Mouse (Mus musculus) G1E (cell line): ENCODE measurements at regions not wholly inside any gene's neighbourhood (a gene's known extent, or its start where the extent isn't known, plus 50 kb on each side); places are given as distances from the start of the nearest gene placed in this dataset.

Source experiments
- ATAC-seq: 2 replicates; pipeline ENCODE4 v1.8.0; 2016; ENCODE audit warnings: mild to moderate bottlenecking; ENCODE audit not compliant: insufficient number of reproducible peaks, poor library complexity, low FRiP score, severe bottlenecking; ENCODE audit errors: extremely low read depth
- DNase-seq: peaks from one replicate; pipeline ENCODE4 v3.0.0; 2012; ENCODE audit warnings: low spot score
- H3K27me3 ChIP-seq: 2 replicates; pipeline ENCODE4 v1.6.1; 2012; ENCODE audit warnings: mild to moderate bottlenecking, low read length, inconsistent platforms; ENCODE audit not compliant: insufficient read depth
- H3K36me3 ChIP-seq: replicated peaks from 2 replicates; pipeline ENCODE3; 2012; ENCODE audit warnings: mild to moderate bottlenecking, inconsistent platforms
- H3K4me1 ChIP-seq: 2 replicates; pipeline ENCODE4 v1.6.1; 2012; ENCODE audit warnings: low read depth, low read length, inconsistent platforms, mixed read lengths; ENCODE audit not compliant: insufficient read depth
- H3K4me3 ChIP-seq: 2 replicates; pipeline ENCODE4 v1.5.1; 2012; ENCODE audit warnings: low read depth, mild to moderate bottlenecking, inconsistent platforms, low read length, moderate library complexity, mixed read lengths
- H3K9me3 ChIP-seq: replicated peaks from 2 replicates; pipeline ENCODE4 v1.6.1; 2012; ENCODE audit warnings: inconsistent platforms
- CTCF ChIP-seq: IDR thresholded peaks from 2 replicates; pipeline ENCODE4 v1.5.1; 2012; ENCODE audit warnings: low read depth, low read length, inconsistent platforms, mixed read lengths
- GATA1 ChIP-seq: IDR thresholded peaks from 2 replicates; pipeline ENCODE4 v1.6.1; 2012; ENCODE audit warnings: borderline replicate concordance, low read length, inconsistent platforms, mixed read lengths
- GATA2 ChIP-seq: IDR thresholded peaks from 2 replicates; pipeline ENCODE4 v1.6.1; 2012; ENCODE audit warnings: low read depth, low read length, inconsistent platforms, borderline replicate concordance
- POLR2AphosphoS5 ChIP-seq: IDR thresholded peaks from 2 replicates; pipeline ENCODE4 v1.6.1; 2012; ENCODE audit warnings: low read depth, low read length, inconsistent platforms; ENCODE audit not compliant: insufficient replicate concordance
- TAL1 ChIP-seq: conservative IDR thresholded peaks from 2 replicates; pipeline ENCODE4 v1.6.1; 2012; ENCODE audit warnings: low read depth, low read length, inconsistent platforms, mixed read lengths

- DNase-seq: no peak
- peaks cover 49% of the 10 kb centered on the region for H3K9me3 ChIP-seq
- no peak for ATAC-seq
Observed at GRCm38 (mm10) chr14:24650195-24650901, 163.4 kb downstream of the Rps24 start.

GRCm38 (mm10) chr14:24650902-24651270 is 164.0 kb downstream of the Rps24 start:
- no peak for DNase-seq
- Histone ChIP-seq H3K36me3 (no peaks in the 10 kb centered on the region), H3K27me3 (no peaks in the 10 kb centered on the region), H3K4me3 (no peak overlapping the region), H3K9me3 (peaks cover 52% of the 10 kb centered on the region), H3K4me1 (no peaks in the 10 kb centered on the region)
- ATAC-seq: no peak
- TF ChIP-seq GATA1 (no peak), TAL1 (no peak), POLR2AphosphoS5 (no peak), GATA2 (no peak), CTCF (no peak)

More at GRCm38 (mm10) chr14:24650195-24650901, 163.4 kb downstream of the Rps24 start:
- Histone ChIP-seq H3K4me3 (no peak overlapping the region), H3K4me1 (no peaks in the 10 kb centered on the region), H3K27me3 (no peaks in the 10 kb centered on the region), H3K36me3 (no peaks in the 10 kb centered on the region)
- no peak for TF ChIP-seq TAL1
- TF ChIP-seq GATA1: no peak
- TF ChIP-seq GATA2: no peak

GRCm38 (mm10) chr14:24652591-24652990 is 165.7 kb downstream of the Rps24 start:
- H3K27me3 ChIP-seq: no peaks in the 10 kb centered on the region
- H3K4me3 ChIP-seq: no peak overlapping the region
- DNase-seq (no peak), ATAC-seq (no peak)
- peaks cover 51% of the 10 kb centered on the region for H3K9me3 ChIP-seq
- H3K4me1 ChIP-seq: no peaks in the 10 kb centered on the region
- TF ChIP-seq GATA2: no peak
- TF ChIP-seq CTCF: no peak
- no peak for TF ChIP-seq GATA1
- no peaks in the 10 kb centered on the region for H3K36me3 ChIP-seq

GRCm38 (mm10) chr14:24655580-24655979 is 168.7 kb downstream of the Rps24 start:
- TF ChIP-seq GATA1: no peak
- DNase-seq (no peak), ATAC-seq (no peak)
- no peak overlapping the region for H3K4me3 ChIP-seq
- H3K4me1 ChIP-seq: no peaks in the 10 kb centered on the region
- no peaks in the 10 kb centered on the region for H3K27me3 ChIP-seq
- no peaks in the 10 kb centered on the region for H3K36me3 ChIP-seq
- peaks cover 39% of the 10 kb centered on the region for H3K9me3 ChIP-seq

GRCm38 (mm10) chr14:24661797-24662196 is 174.9 kb downstream of the Rps24 start:
- no peak for DNase-seq
- TF ChIP-seq POLR2AphosphoS5 (no peak), TAL1 (no peak), GATA1 (no peak), GATA2 (no peak), CTCF (no peak)
- Histone ChIP-seq H3K4me1 (no peaks in the 10 kb centered on the region), H3K27me3 (no peaks in the 10 kb centered on the region), H3K4me3 (no peak overlapping the region), H3K9me3 (peaks cover 20% of the 10 kb centered on the region), H3K36me3 (no peaks in the 10 kb centered on the region)
- no peak for ATAC-seq

- TF ChIP-seq POLR2AphosphoS5: no peak
- TF ChIP-seq GATA1: no peak
- no peak for TF ChIP-seq CTCF
- no peak for TF ChIP-seq TAL1
- no peak for TF ChIP-seq GATA2
- peaks cover 11% of the 10 kb centered on the region; the same call in 1 of the 2 replicates for H3K9me3 ChIP-seq
- ATAC-seq (no peak), DNase-seq (no peak)
- H3K36me3 ChIP-seq: no peaks in the 10 kb centered on the region
- no peaks in the 10 kb centered on the region for H3K4me1 ChIP-seq
- no peaks in the 10 kb centered on the region for H3K27me3 ChIP-seq
- no peak overlapping the region for H3K4me3 ChIP-seq
Observed at GRCm38 (mm10) chr14:24665210-24665609, 178.3 kb downstream of the Rps24 start.
